Mouse (Mus musculus) skeletal muscle tissue, postnatal 0 days (tissue): ENCODE measurements around the gene Olfr834. TPM values are rescaled to one million over a fixed set of nuclear protein-coding genes. Genes with fewer than 3 reads are reported as not detected.

Experiments used
- polyA plus RNA-seq: library from polyadenylated mRNA; unstranded; fragments of >200 nt; fragmentation: Nextera tagmentation; extraction: Ambion mirVana; gene quantifications from 2 replicates; pipeline ENCODE4 v1.2.1, GENCODE M21; 2015

Gene Olfr834
- polyA plus RNA-seq, result not detected in 2 replicates

GRCm38 (mm10) chr9:18987690-18988089, at the start of gene Olfr834:
TSS of gene Olfr834 (plus strand) at chr9:18987990.

GRCm38 (mm10) chr9:19032435-19032834, 44.6 kb downstream of the Olfr834 start, which contains the start of gene Olfr835:
TSS of gene Olfr835 (plus strand) at chr9:19032735.

Other genes with a start within 250 kb of the Olfr834 start
- not detected in 2 replicates for gene Olfr24, start 224.0 kb upstream of the Olfr834 start, polyA plus RNA-seq
- not detected in 2 replicates for gene Olfr828, start 168.5 kb upstream of the Olfr834 start, polyA plus RNA-seq
- gene Olfr829, start 133.1 kb upstream of the Olfr834 start, polyA plus RNA-seq, result not detected in 2 replicates
- not detected in 2 replicates for gene Olfr830, start 113.3 kb upstream of the Olfr834 start, polyA plus RNA-seq
- not detected in 2 replicates for gene Olfr832, start 50.9 kb upstream of the Olfr834 start, polyA plus RNA-seq
- not detected in 2 replicates for gene Olfr835, start 44.7 kb downstream of the Olfr834 start, polyA plus RNA-seq
- gene Olfr836, start 132.4 kb downstream of the Olfr834 start, polyA plus RNA-seq, result not detected in 2 replicates
- not detected in 2 replicates for gene Olfr837, start 148.3 kb downstream of the Olfr834 start, polyA plus RNA-seq
- not detected in 2 replicates for gene Olfr839-ps1, start 189.3 kb downstream of the Olfr834 start, polyA plus RNA-seq